Mouse (Mus musculus) adrenal gland, postnatal 0 days (tissue): ENCODE measurements around the gene Plekhg1. TPM values are rescaled to one million over a fixed set of nuclear protein-coding genes. Genes with fewer than 3 reads are reported as not detected.

Experiments
- polyA plus RNA-seq: library from polyadenylated mRNA; unstranded; fragments of >200 nt; fragmentation: Nextera tagmentation; extraction: Ambion mirVana; gene quantifications from 2 replicates; pipeline ENCODE4 v1.2.1, GENCODE M21; 2015

The Plekhg1 gene
- polyA plus RNA-seq = 3.5 and 6.2 TPM in 2 replicates

GRCm38 (mm10) chr10:3740148-3740503 lies at the start of gene Plekhg1:
Gene Plekhg1, plus strand, starts transcription at chr10:3740364.

GRCm38 (mm10) chr10:3972981-3973588 lies 232.9 kb downstream of the Plekhg1 start, which contains the start of gene Mthfd1l:
Gene Mthfd1l, plus strand, starts transcription at chr10:3973118.

Other genes with a start within 250 kb of the Plekhg1 start
- 1.7 and 2.0 TPM in 2 replicates for gene Iyd, start 200.1 kb upstream of the Plekhg1 start, polyA plus RNA-seq
- gene Mthfd1l, start 232.8 kb downstream of the Plekhg1 start, polyA plus RNA-seq = 5.4 and 6.4 TPM in 2 replicates